Mouse (Mus musculus): ENCODE results near the gene Dync1i1. TPM values are rescaled to one million over a fixed set of nuclear protein-coding genes. Genes with fewer than 3 reads are reported as not detected.

Gene Dync1i1
- total RNA-seq, 1 experiment from 2014 or later = 2.3 TPM

GRCm38 (mm10) chr6:5858371-5858770 lies 132.9 kb downstream of the Dync1i1 start:
- DNase-seq = peak; percentile 57

GRCm38 (mm10) chr6:5858901-5859598 lies 133.6 kb downstream of the Dync1i1 start:
- peak; percentile 11 for DNase-seq

DNA sequence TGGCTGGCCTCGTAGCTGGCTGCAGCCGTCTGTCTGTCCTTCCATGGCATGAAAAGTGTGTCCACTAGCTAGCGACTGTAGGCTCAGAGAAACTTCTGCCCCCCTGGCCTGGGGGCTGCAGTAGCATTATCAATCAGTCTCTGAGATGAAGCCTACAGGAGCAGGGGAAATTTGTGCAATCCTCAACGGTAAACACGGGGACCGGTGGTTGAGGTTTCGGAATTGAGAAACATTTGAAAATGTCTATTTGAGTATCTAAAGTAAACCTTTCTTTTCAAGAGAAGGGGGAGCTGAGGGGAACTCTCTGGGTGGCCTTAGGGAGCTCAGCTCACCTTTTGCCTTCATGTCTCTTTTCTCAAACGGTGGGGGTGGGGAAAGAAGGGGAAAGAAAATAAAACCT lies 134.2 kb downstream of the Dync1i1 start:
- DNase-seq = no peak

DNA sequence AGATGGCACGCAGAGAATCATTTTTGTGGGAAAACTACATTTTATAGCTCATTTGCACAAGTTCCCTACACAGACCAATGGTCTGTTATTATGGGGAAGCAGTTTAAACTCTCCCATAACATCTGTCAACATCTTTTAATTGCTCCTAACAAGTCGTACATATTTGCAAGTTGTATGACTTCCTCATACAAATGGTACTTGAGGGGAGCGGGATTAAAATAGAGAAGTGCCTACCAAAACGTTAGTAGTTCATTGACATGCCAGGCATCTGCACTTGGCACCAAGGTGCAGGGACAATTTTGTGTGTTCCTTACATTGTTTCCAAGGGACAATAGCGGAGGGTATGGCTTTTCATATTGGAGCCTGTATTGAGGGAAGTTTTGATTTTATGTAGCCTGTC lies 140.7 kb downstream of the Dync1i1 start:
- DNase-seq = no peak

GRCm38 (mm10) chr6:5867221-5867620 lies 141.8 kb downstream of the Dync1i1 start:
- no peak for DNase-seq

- DNase-seq = no peak
Measured at GRCm38 (mm10) chr6:5871060-5871459, 145.6 kb downstream of the Dync1i1 start.

GRCm38 (mm10) chr6:5871581-5872298 lies 146.3 kb downstream of the Dync1i1 start:
- no peak for DNase-seq

GRCm38 (mm10) chr6:5889341-5889740 lies 163.9 kb downstream of the Dync1i1 start:
- peak; percentile 19 for DNase-seq

DNA sequence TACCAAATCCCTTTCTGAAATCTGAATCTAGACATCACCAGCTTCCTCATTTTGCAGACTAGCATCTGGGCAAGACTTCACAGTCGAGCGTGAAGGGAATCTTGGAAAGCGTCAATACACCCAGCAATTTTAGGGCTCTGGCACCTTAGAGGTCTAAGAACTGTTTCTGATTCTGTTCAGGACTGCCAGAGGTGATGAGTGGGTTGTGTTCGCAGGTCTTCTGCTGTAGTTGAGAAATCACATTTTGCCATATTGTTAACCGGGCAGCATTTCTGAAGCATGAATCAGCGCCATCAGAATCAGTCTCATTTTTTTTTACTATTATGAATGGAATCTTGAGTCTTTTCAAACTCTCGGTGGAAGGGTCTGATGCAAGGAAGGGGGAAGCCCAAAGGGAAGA lies 185.9 kb downstream of the Dync1i1 start:
- no peak for DNase-seq

DNA sequence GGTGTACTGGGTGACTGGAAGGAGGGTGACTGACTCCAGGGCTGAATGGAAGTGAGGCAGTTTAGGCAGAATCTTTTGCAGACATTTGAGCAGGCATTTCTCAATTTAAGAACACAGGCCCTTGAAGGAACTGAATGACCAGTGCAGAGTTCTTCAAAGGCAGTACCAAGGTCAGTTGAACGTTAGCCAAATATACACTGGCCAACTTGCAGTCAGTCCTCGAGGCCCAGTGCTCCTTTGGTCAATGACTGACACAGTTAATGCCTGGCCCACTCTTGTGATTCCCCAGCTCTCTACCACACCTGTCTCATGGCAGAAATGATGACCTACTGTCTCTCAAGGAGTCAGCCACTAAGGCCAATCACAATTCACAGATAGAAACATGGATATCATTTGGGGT lies 189.6 kb downstream of the Dync1i1 start:
- DNase-seq = no peak

DNA sequence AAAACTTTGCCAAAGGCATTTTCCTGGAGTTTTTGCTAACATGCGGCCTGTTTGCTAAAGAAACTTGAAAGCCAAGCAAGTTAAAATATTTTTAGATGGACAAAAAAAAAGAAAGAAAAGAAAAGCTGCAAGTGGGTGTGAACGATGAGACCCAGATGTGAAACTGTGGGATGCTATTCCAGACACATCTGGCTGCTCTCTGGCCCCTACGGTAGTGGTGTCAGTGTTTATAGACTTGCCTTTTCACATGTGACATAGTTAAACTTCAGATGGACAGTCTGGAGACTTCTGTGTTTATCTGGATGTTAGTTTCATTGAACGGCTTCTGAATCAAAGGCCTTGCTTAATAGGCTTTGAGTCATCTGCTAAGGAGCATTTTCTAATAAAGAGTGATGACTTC lies 195.2 kb downstream of the Dync1i1 start:
- DNase-seq = no peak

- no peak for DNase-seq
Measured at GRCm38 (mm10) chr6:5922676-5923075, 197.2 kb downstream of the Dync1i1 start.

- no peak for DNase-seq
Measured at GRCm38 (mm10) chr6:5923148-5923547, 197.7 kb downstream of the Dync1i1 start.

DNA sequence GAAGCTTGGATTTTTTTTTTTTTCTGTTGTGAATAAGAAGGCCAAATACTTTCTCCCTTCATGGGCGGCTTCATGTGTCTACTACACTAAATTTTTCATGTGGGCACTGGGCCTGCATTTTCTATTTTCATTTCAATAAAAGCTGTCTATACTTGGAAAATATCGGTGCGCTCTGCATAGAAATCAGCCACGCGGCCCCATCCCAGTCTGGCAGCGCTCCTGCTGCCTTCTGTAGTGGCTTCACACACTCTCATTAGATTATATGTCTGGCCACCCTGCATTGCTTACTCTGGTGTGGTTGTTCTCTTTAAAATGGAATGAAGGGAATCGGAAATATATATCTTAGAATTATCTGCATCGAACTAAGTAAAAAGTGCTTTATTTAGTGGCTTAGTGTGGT lies 204.7 kb downstream of the Dync1i1 start:
- DNase-seq = no peak

DNA sequence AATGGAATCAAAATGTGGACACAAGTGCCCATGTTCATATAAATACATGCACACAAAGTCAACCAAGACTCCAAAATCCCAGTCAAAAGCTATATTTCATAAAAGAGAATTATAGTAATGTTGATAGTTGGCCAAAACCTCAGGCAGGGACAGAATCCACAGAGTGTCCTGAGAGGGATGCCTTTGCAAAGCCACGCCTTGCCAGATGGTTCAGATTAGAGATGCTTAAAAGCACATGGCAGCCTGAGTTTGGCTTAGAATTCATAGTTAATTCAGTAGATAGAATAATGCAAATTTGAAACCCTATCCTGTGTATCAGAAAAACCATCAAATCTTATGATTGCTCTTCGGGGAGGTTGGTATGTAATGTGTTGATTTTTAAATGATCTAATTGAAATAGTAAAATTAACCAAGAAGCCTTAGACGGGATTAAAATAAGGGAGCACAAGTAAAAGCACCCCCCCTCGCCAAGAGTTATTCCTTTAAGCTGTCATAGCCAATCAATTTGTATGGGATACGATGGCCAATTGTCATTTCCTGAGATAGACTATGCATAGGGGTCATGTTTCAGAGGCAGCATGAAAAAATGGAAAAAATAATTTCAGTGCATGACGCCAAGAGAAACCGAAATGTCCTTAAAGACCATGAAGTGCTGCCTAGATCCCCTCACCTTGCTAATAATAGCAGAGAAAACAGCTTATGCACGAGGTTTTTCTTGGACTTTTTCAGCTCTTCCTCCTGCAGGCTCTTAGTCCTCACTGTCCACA lies 210.3 kb downstream of the Dync1i1 start:
- no peak for DNase-seq

DNA sequence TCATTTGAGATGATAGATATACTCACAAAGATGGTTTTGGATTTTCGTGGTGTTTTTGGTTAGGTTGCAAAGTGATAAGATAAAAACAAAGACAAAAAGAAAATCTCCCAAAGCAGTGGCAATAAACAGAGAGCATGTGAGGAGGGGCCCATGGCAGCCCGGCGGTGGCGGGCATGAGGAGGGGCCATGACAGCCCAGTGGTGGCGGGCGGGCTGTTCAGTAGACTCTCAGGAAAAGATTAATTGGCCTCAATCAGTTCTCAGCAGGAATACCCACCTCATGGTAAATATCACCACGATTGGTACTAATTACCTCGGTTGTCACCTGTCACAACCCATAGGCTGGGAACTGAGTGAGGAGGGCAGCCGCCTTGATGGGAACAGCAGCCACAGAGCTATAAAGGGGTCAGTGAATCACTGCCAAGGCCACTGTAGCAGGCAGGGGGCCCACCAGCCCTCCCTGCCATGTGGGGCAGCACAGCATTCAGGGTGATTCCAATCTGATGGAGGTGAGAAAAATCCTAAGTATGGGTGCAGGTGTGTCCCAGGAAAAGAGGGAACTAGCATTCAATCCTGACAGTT lies 224.5 kb downstream of the Dync1i1 start:
- no peak for DNase-seq

GRCm38 (mm10) chr6:5956316-5956913 lies 231.0 kb downstream of the Dync1i1 start:
- DNase-seq = no peak

- no peak for DNase-seq
Measured at GRCm38 (mm10) chr6:5960728-5961127, 235.3 kb downstream of the Dync1i1 start.

- DNase-seq = no peak
Measured at GRCm38 (mm10) chr6:5961960-5962359, 236.5 kb downstream of the Dync1i1 start.

GRCm38 (mm10) chr6:5966376-5966775 lies 240.9 kb downstream of the Dync1i1 start:
- no peak for DNase-seq

- DNase-seq = no peak
Measured at GRCm38 (mm10) chr6:5966806-5967445, 241.5 kb downstream of the Dync1i1 start.

DNA sequence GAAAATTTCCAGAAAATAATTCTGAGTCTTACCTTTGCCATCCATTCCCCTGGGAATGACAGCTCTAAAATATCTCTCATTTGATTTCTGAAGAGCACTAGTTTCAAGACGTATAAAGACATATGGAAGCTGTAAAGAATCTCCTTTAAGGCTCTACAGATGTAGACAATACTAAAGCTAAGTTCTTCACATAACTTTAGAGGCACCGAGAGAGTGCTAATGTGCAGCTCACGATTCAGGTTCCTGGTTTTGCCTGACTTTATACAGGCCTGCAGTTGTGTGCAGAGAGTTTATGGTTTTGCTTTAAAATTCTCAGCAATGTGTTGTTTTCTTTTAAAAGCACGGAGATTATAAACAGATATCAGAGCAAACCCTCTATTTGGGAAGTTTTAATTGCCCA lies 242.1 kb downstream of the Dync1i1 start:
- no peak for DNase-seq
